1 mouse cellular context compared by ENCODE assay signal in genomic region chr11:99040346-99040974, GRCm38 (mm10).
TF ChIP-seq lines count a peak whose summit lies in the region.

No protein-coding gene starts in this region.

TF ChIP-seq in CH12.LX, 34 proteins besides CTCF, POLR2A, EP300 and RAD21:
- TF ChIP-seq MXI1 (IDR thresholded peaks at IDR 0.05; ENCODE audit: low read depth, low read length): no peak
